Mouse (Mus musculus) olfactory bulb, adult 2 months (tissue): Measurements from ENCODE around the gene Cyp4f14. TPM values are rescaled to one million over a fixed set of nuclear protein-coding genes. Genes with fewer than 3 reads are reported as not detected.

Source experiments
- H3K27ac ChIP-seq: fragments of 200-500 bp; 2 replicates; pipeline ENCODE4 v1.5.1; 2012; ENCODE audit warnings: low read depth, low read length; ENCODE audit not compliant: insufficient read depth
- H3K4me1 ChIP-seq: fragments of 200-500 bp; 2 replicates; pipeline ENCODE4 v1.6.1; 2012; ENCODE audit warnings: low read length; ENCODE audit not compliant: control insufficient read depth, insufficient read depth
- H3K4me3 ChIP-seq: fragments of 200-500 bp; 2 replicates; pipeline ENCODE4 v1.5.1; 2012; ENCODE audit warnings: mild to moderate bottlenecking, low read depth, low read length, moderate library complexity; ENCODE audit not compliant: insufficient read depth
- CTCF ChIP-seq: fragments of 200-500 bp; IDR thresholded peaks from 2 replicates; pipeline ENCODE4 v1.5.1; 2012; ENCODE audit warnings: low read depth, mild to moderate bottlenecking, low read length, moderate library complexity; ENCODE audit not compliant: insufficient read depth
- POLR2A ChIP-seq: fragments of 200-500 bp; IDR thresholded peaks from 2 replicates; pipeline ENCODE4 v1.6.1; 2012; ENCODE audit warnings: mild to moderate bottlenecking, low read depth, low read length, moderate library complexity; ENCODE audit not compliant: insufficient read depth
- WGBS: fragments of 180-500 bp; shearing (Covaris S2); methylation state at CpG from one replicate; pipeline ENCODE4 v1.1.7; 2018; 5-methylcytosine and 5-hydroxymethylcytosine counted together
- polyA plus RNA-seq: library from polyadenylated mRNA; stranded (reverse); fragments of >200 nt; gene quantifications from 2 replicates; pipeline ENCODE4 v1.2.4, GENCODE M21; 2012; ENCODE audit warnings: low replicate concordance; ENCODE audit not compliant: missing spikeins, insufficient read depth, insufficient read length

The Cyp4f14 gene
- polyA plus RNA-seq, 1 experiment = not detected

GRCm38 (mm10) chr17:32943661-32944060 lies 26.5 kb upstream of the Cyp4f14 start:
- TF ChIP-seq CTCF (no peak), POLR2A (no peak)

GRCm38 (mm10) chr17:32939831-32940230 lies 22.7 kb upstream of the Cyp4f14 start:
- 81% methylated on average over 4 of the region's 4 CpGs for WGBS

More at GRCm38 (mm10) chr17:32943661-32944060, 26.5 kb upstream of the Cyp4f14 start:
- H3K4me3 ChIP-seq = no peak overlapping the region
- H3K4me1 ChIP-seq = peaks cover 12% of the 10 kb centered on the region
- WGBS = 85% methylated on average over 3 of the region's 3 CpGs
- no peak overlapping the region for H3K27ac ChIP-seq

GRCm38 (mm10) chr17:32927803-32928202 lies 10.7 kb upstream of the Cyp4f14 start:
- TF ChIP-seq POLR2A = no peak
- TF ChIP-seq CTCF = no peak
- H3K4me1 ChIP-seq = peaks cover 6% of the 10 kb centered on the region; the same call in 1 of the 2 replicates
- 82% methylated on average over 5 of the region's 5 CpGs for WGBS
- H3K27ac ChIP-seq = no peak overlapping the region
- H3K4me3 ChIP-seq = no peak overlapping the region

More at GRCm38 (mm10) chr17:32939831-32940230, 22.7 kb upstream of the Cyp4f14 start:
- Histone ChIP-seq H3K4me3 (no peak overlapping the region), H3K27ac (no peak overlapping the region), H3K4me1 (no peaks in the 10 kb centered on the region)
- no peak for TF ChIP-seq POLR2A
- TF ChIP-seq CTCF = no peak

- peak overlapping the region; percentile 56 for H3K27ac ChIP-seq
- peaks cover 6% of the 10 kb centered on the region; the same call in 1 of the 2 replicates for H3K4me1 ChIP-seq
- 14% methylated on average over 32 of the region's 32 CpGs for WGBS
- peak overlapping the region; percentile 59 for H3K4me3 ChIP-seq
- no peak for TF ChIP-seq CTCF
- TF ChIP-seq POLR2A = peak; percentile 80
Observed at GRCm38 (mm10) chr17:32924658-32925312, 7.6 kb upstream of the Cyp4f14 start.

- no peak overlapping the region for H3K27ac ChIP-seq
- WGBS = 96% methylated on average over 1 of the region's 1 CpGs
- no peak for TF ChIP-seq CTCF
- no peak for TF ChIP-seq POLR2A
Observed at GRCm38 (mm10) chr17:32923681-32924080, 6.5 kb upstream of the Cyp4f14 start.

GRCm38 (mm10) chr17:32919123-32919522 lies 2.0 kb upstream of the Cyp4f14 start:
- TF ChIP-seq CTCF = no peak
- no peak for TF ChIP-seq POLR2A
- H3K4me3 ChIP-seq = no peak overlapping the region
- no peak overlapping the region for H3K27ac ChIP-seq
- WGBS = 82% methylated on average over 2 of the region's 2 CpGs
- no peaks in the 10 kb centered on the region for H3K4me1 ChIP-seq

More at GRCm38 (mm10) chr17:32923681-32924080, 6.5 kb upstream of the Cyp4f14 start:
- H3K4me1 ChIP-seq = peaks cover 6% of the 10 kb centered on the region; the same call in 1 of the 2 replicates
- H3K4me3 ChIP-seq = no peak overlapping the region

GRCm38 (mm10) chr17:32916075-32916474 lies 1.1 kb downstream of the Cyp4f14 start:
- H3K4me3 ChIP-seq = no peak overlapping the region
- TF ChIP-seq CTCF = no peak
- no peak for TF ChIP-seq POLR2A
- H3K27ac ChIP-seq = no peak overlapping the region
- H3K4me1 ChIP-seq = no peaks in the 10 kb centered on the region
- 85% methylated on average over 1 of the region's 1 CpGs for WGBS

- Histone ChIP-seq H3K27ac (no peak overlapping the region), H3K4me3 (no peak overlapping the region), H3K4me1 (peaks cover 4% of the 10 kb centered on the region)
- TF ChIP-seq POLR2A (no peak), CTCF (no peak)
- WGBS = 82% methylated on average over 10 of the region's 10 CpGs
Observed at GRCm38 (mm10) chr17:32906172-32906571, 11.0 kb downstream of the Cyp4f14 start.

GRCm38 (mm10) chr17:32905239-32905638 lies 11.9 kb downstream of the Cyp4f14 start:
- Histone ChIP-seq H3K27ac (no peak overlapping the region), H3K4me3 (peak overlapping the region; percentile 13), H3K4me1 (peaks cover 4% of the 10 kb centered on the region)
- 12% methylated on average over 19 of the region's 19 CpGs for WGBS
- peak; percentile 51; the same call in 1 of the 2 replicates for TF ChIP-seq CTCF
- no peak for TF ChIP-seq POLR2A

GRCm38 (mm10) chr17:32904414-32904813 lies 12.7 kb downstream of the Cyp4f14 start:
- TF ChIP-seq POLR2A = no peak
- TF ChIP-seq CTCF = no peak
- H3K27ac ChIP-seq = no peak overlapping the region
- WGBS = 57% methylated on average over 2 of the region's 2 CpGs

More at GRCm38 (mm10) chr17:32904414-32904813, 12.7 kb downstream of the Cyp4f14 start:
- Histone ChIP-seq H3K4me1 (peaks cover 4% of the 10 kb centered on the region), H3K4me3 (no peak overlapping the region)
